Mouse (Mus musculus): ENCODE measurements around the gene Snupn.

- TF ChIP-seq CTCF (IDR thresholded peaks at IDR 0.05; ENCODE audit: insufficient read depth, low read depth, low read length) (no peak), POLR2A (IDR thresholded peaks at IDR 0.05; ENCODE audit: insufficient read depth, low read depth, low read length) (no peak)
These were observed 43.1 kb upstream of the Snupn start for GRCm38 (mm10) chr9:56907549-56907948.
